13 mouse cellular contexts compared by ENCODE assay signal in genomic region chr4:154358816-154359215, GRCm38 (mm10). TPM values are rescaled to one million over a fixed set of nuclear protein-coding genes. Genes with fewer than 3 reads are reported as not detected.
A peak's percentile ranks its signal among the peaks of the same experiment; 100 is the strongest.
DNase-seq lines count a peak whose midpoint lies in the region; ATAC-seq and TF ChIP-seq lines count a peak whose summit lies in the region.
"Had no signal": no experiment of that assay in that cellular context is flagged by ENCODE, and none has a peak within 500 bp of the region (broad histone marks: within the 10 kb centered on the region; RNA-seq: fewer than 3 reads in every experiment).

No protein-coding gene starts in this region.

- no peak for TF ChIP-seq POLR2A in brain, embryonic 14.5 days (IDR thresholded peaks at IDR 0.05; ENCODE audit: borderline replicate concordance, extremely low read depth, insufficient read depth, insufficient read length, poor library complexity, severe bottlenecking)
- TF ChIP-seq POLR2A in kidney, adult 2 months (IDR thresholded peaks at IDR 0.05; ENCODE audit: low read depth, low read length): no peak

- no peak for ATAC-seq in heart, embryonic 13.5 days (ENCODE audit: extremely low read depth, insufficient number of reproducible peaks, low FRiP score, low TSS enrichment)
- ATAC-seq in intestine, postnatal 0 days: peak; percentile 9; the same call in 1 of the 2 replicates
- ATAC-seq in midbrain, postnatal 0 days (ENCODE audit: low FRiP score): 0 out of 2 replicates have a peak, but pooled peaks have one; percentile 23

- H3K27ac ChIP-seq in heart, embryonic 13.5 days (replicated peaks): peak overlapping the region; percentile 86
- H3K27ac ChIP-seq in intestine, postnatal 0 days (ENCODE audit: low read depth, low read length): peak overlapping the region; percentile 87
- H3K27ac ChIP-seq in midbrain, postnatal 0 days (ENCODE audit: low read depth, low read length): no peak overlapping the region
- H3K27ac ChIP-seq in kidney, adult 2 months (ENCODE audit: insufficient read depth, low read depth, low read length): no peak overlapping the region
- H3K27ac ChIP-seq: limb, embryonic 12.5 days; macrophage had no signal

- no peaks in the 10 kb centered on the region for H3K9me3 ChIP-seq in heart, embryonic 13.5 days
- H3K9me3 ChIP-seq in intestine, postnatal 0 days (ENCODE audit: control insufficient read depth): no peaks in the 10 kb centered on the region
- H3K9me3 ChIP-seq in midbrain, postnatal 0 days (ENCODE audit: low read length): no peaks in the 10 kb centered on the region
- H3K9me3 ChIP-seq: hindbrain, embryonic 12.5 days; limb, embryonic 12.5 days had no signal

- H3K9ac ChIP-seq in heart, embryonic 13.5 days: peak overlapping the region; percentile 60
- H3K9ac ChIP-seq in intestine, postnatal 0 days (ENCODE audit: low read depth, low read length): no peak overlapping the region
- H3K9ac ChIP-seq in midbrain, postnatal 0 days (replicated peaks; ENCODE audit: low read length, poor library complexity, severe bottlenecking): 0 out of 2 replicates have a peak overlapping the region, but pooled peaks have one; percentile 8
- H3K9ac ChIP-seq: hindbrain, embryonic 12.5 days; limb, embryonic 12.5 days had no signal

- H3K36me3 ChIP-seq in heart, embryonic 13.5 days: peaks cover 11% of the 10 kb centered on the region
- H3K36me3 ChIP-seq in intestine, postnatal 0 days (ENCODE audit: control insufficient read depth, insufficient read depth): peaks cover 3% of the 10 kb centered on the region; the same call in 1 of the 2 replicates
- no peaks in the 10 kb centered on the region for H3K36me3 ChIP-seq in midbrain, postnatal 0 days (ENCODE audit: insufficient read depth, low read length)
- H3K36me3 ChIP-seq in kidney, adult 2 months (ENCODE audit: control insufficient read depth, insufficient read depth, low read length): no peaks in the 10 kb centered on the region
- H3K36me3 ChIP-seq: hindbrain, embryonic 12.5 days had no signal

- H3K4me1 ChIP-seq in heart, embryonic 13.5 days: peaks cover 34% of the 10 kb centered on the region
- H3K4me1 ChIP-seq in intestine, postnatal 0 days (replicated peaks; ENCODE audit: control insufficient read depth, insufficient read depth, low read length): peaks cover 4% of the 10 kb centered on the region
- peaks cover 4% of the 10 kb centered on the region for H3K4me1 ChIP-seq in midbrain, postnatal 0 days (ENCODE audit: insufficient read depth, low read length)
- 0 out of 2 replicates have a peak, but pooled peaks cover 2% of the 10 kb centered on the region for H3K4me1 ChIP-seq in kidney, adult 2 months (ENCODE audit: control insufficient read depth, insufficient read depth, low read length)

- peaks cover 27% of the 10 kb centered on the region for H3K27me3 ChIP-seq in heart, embryonic 13.5 days (replicated peaks)
- no peaks in the 10 kb centered on the region for H3K27me3 ChIP-seq in intestine, postnatal 0 days (replicated peaks; ENCODE audit: control insufficient read depth, insufficient read depth, low read length)
- no peaks in the 10 kb centered on the region; the same call in 1 of the 2 replicates for H3K27me3 ChIP-seq in midbrain, postnatal 0 days (ENCODE audit: insufficient read depth, low read length)
- H3K27me3 ChIP-seq in kidney, adult 2 months (replicated peaks; ENCODE audit: control insufficient read depth, insufficient read depth, low read length): no peaks in the 10 kb centered on the region
- H3K27me3 ChIP-seq: limb, embryonic 12.5 days had no signal

- TF ChIP-seq CTCF in brain, embryonic 14.5 days (IDR thresholded peaks at IDR 0.05; ENCODE audit: borderline replicate concordance, extremely low read depth, insufficient read depth, insufficient read length): no peak
- TF ChIP-seq CTCF in intestine, postnatal 0 days (IDR thresholded peaks at IDR 0.05; ENCODE audit: low read depth): no peak
- no peak for TF ChIP-seq CTCF in midbrain, postnatal 0 days (IDR thresholded peaks at IDR 0.05)
- TF ChIP-seq CTCF in kidney, adult 2 months (conservative IDR thresholded peaks at IDR 0.05; ENCODE audit: insufficient read depth, insufficient read length, low read depth, low read length): no peak

- 32% methylated on average over 11 of the region's 11 CpGs for WGBS in heart, embryonic 13.5 days
- WGBS in intestine, postnatal 0 days: 38% methylated on average over 11 of the region's 11 CpGs
- WGBS in midbrain, postnatal 0 days: 42% methylated on average over 11 of the region's 11 CpGs
- WGBS in kidney, adult 2 months: 44% methylated on average over 11 of the region's 11 CpGs

- 0 out of 2 replicates have a peak overlapping the region, but pooled peaks have one; percentile 5 for H3K4me2 ChIP-seq in heart, embryonic 13.5 days
- H3K4me2 ChIP-seq in intestine, postnatal 0 days (replicated peaks; ENCODE audit: low read depth): peak overlapping the region; percentile 52
- H3K4me2 ChIP-seq in midbrain, postnatal 0 days (ENCODE audit: low read depth, low read length, poor library complexity, severe bottlenecking): no peak overlapping the region
- H3K4me2 ChIP-seq: hindbrain, embryonic 12.5 days; limb, embryonic 12.5 days had no signal

- no peak overlapping the region for H3K4me3 ChIP-seq in heart, embryonic 13.5 days
- H3K4me3 ChIP-seq in intestine, postnatal 0 days (ENCODE audit: low read depth, low read length): no peak overlapping the region
- H3K4me3 ChIP-seq in midbrain, postnatal 0 days (ENCODE audit: low read depth, low read length): no peak overlapping the region
- no peak overlapping the region for H3K4me3 ChIP-seq in kidney, adult 2 months (ENCODE audit: insufficient read depth, low read depth, low read length)
- H3K4me3 ChIP-seq: hindbrain, embryonic 12.5 days; limb, embryonic 12.5 days had no signal

- no peak for DNase-seq in heart, adult 11 months
- DNase-seq in brain, embryonic 14.5 days (ENCODE audit: low read depth): peak; percentile 22
- no peak for DNase-seq in midbrain, postnatal 0 days (ENCODE audit: low spot score)
- DNase-seq in layer of hippocampus, postnatal 36 days: no peak
- DNase-seq in kidney, adult 18-20 months: no peak
- no peak for DNase-seq in kidney, adult 2 months
- DNase-seq: adrenal gland, postnatal 10 days; thymus, postnatal 36 days had no signal

RNA-seq across cellular contexts. Expression of gene B230104I21Rik, which starts 22.9 kb away (rescaled TPM):
- not detected in 2 replicates for polyA plus RNA-seq in heart, embryonic 13.5 days (2015; fragmentation: Nextera tagmentation; extraction: Ambion mirVana)
- not detected in 2 replicates for polyA plus RNA-seq in brain, embryonic 14.5 days (2012; rRNA removed)
- polyA plus RNA-seq in intestine, postnatal 0 days (2015; fragmentation: Nextera tagmentation; extraction: Ambion mirVana): not detected in 2 replicates
- total RNA-seq in midbrain, postnatal 0 days (2014; rRNA removed): not detected in 2 replicates
- 0.19 TPM in 1 of 2 replicates, not detected in the other for polyA plus RNA-seq in midbrain, postnatal 0 days (2015; fragmentation: Nextera tagmentation; extraction: Ambion mirVana)
- under 1 TPM in 1 of 2 experiments, not detected in 1; 0.46 TPM for total RNA-seq in layer of hippocampus, postnatal 36 days (2021)
- not detected in 2 replicates for polyA plus RNA-seq in kidney, adult 2 months (2012; rRNA removed)
- total RNA-seq: adrenal gland, postnatal 10 days had no signal
- polyA plus RNA-seq: hindbrain, embryonic 12.5 days; macrophage had no signal

RNA-seq across cellular contexts. Expression of gene Arhgef16, which starts 57.3 kb away (rescaled TPM):
- polyA plus RNA-seq in heart, embryonic 13.5 days (2015; fragmentation: Nextera tagmentation; extraction: Ambion mirVana): 2.3 and 2.5 TPM in 2 replicates
- 0.67 and 1.2 TPM in 2 replicates for polyA plus RNA-seq in brain, embryonic 14.5 days (2012; rRNA removed)
- 65.9 and 69.4 TPM in 2 replicates for polyA plus RNA-seq in intestine, postnatal 0 days (2015; fragmentation: Nextera tagmentation; extraction: Ambion mirVana)
- total RNA-seq in midbrain, postnatal 0 days (2014; rRNA removed): 5.0 and 8.1 TPM in 2 replicates
- polyA plus RNA-seq in midbrain, postnatal 0 days (2015; fragmentation: Nextera tagmentation; extraction: Ambion mirVana): 2.7 and 3.5 TPM in 2 replicates
- under 1 TPM; 0.33 to 0.72 TPM for total RNA-seq in layer of hippocampus, postnatal 36 days (2021)
- 58.6 and 66.8 TPM in 2 replicates for polyA plus RNA-seq in kidney, adult 2 months (2012; rRNA removed)
- polyA plus RNA-seq: macrophage had no signal

Comparison
In these comparisons a context has a peak if more than half of its experiments do, and no peak if none do; other contexts are left out.
1. H3K27ac ChIP-seq: peak in heart, embryonic 13.5 days (single experiment) and intestine, postnatal 0 days (single experiment); none in midbrain, postnatal 0 days (single experiment) and kidney, adult 2 months (single experiment).
2. RNA of gene Arhgef16, which starts 57.3 kb away (polyA plus RNA-seq): 65.9 to 69.4 TPM in intestine, postnatal 0 days and 58.6 to 66.8 TPM in kidney, adult 2 months; 2.7 to 3.5 TPM in midbrain, postnatal 0 days, 2.3 to 2.5 TPM in heart, embryonic 13.5 days and 0.67 to 1.2 TPM in brain, embryonic 14.5 days; every median in the first group is over 10 times any median in the second.